Mouse (Mus musculus) bone marrow macrophage, adult 2 months (primary cell): ENCODE measurements around the gene Etv3. TPM values are rescaled to one million over a fixed set of nuclear protein-coding genes. Genes with fewer than 3 reads are reported as not detected.
"Not testable (repeated sequence)": the region's sequence is repeated elsewhere in the genome, so short reads cannot be mapped to it uniquely, and the experiment has no call there.

Source experiments
- H3K27ac ChIP-seq: 2 replicates; pipeline ENCODE4 v1.5.1; 2012; ENCODE audit warnings: low read depth, low read length; ENCODE audit not compliant: insufficient read depth
- H3K4me1 ChIP-seq: 2 replicates; pipeline ENCODE4 v1.6.1; 2012; ENCODE audit warnings: low read length; ENCODE audit not compliant: control insufficient read depth, insufficient read depth
- H3K4me3 ChIP-seq: 2 replicates; pipeline ENCODE4 v1.5.1; 2012; ENCODE audit warnings: mild to moderate bottlenecking, low read length, moderate library complexity; ENCODE audit not compliant: insufficient read depth
- CTCF ChIP-seq: IDR thresholded peaks from 2 replicates; pipeline ENCODE4 v1.5.1; 2012; ENCODE audit warnings: low read depth, mild to moderate bottlenecking, low read length, moderate library complexity
- POLR2A ChIP-seq: IDR thresholded peaks from 2 replicates; pipeline ENCODE4 v1.6.1; 2012; ENCODE audit warnings: mild to moderate bottlenecking, low read depth, low read length, borderline replicate concordance
- polyA plus RNA-seq: library from polyadenylated mRNA; stranded (reverse); fragments of >200 nt; gene quantifications from 2 replicates; pipeline ENCODE4 v1.2.4, GENCODE M21; 2012; ENCODE audit not compliant: missing spikeins, insufficient read depth, insufficient read length

Etv3 gene
- polyA plus RNA-seq: 57.2 and 59.6 TPM in 2 replicates

DNA sequence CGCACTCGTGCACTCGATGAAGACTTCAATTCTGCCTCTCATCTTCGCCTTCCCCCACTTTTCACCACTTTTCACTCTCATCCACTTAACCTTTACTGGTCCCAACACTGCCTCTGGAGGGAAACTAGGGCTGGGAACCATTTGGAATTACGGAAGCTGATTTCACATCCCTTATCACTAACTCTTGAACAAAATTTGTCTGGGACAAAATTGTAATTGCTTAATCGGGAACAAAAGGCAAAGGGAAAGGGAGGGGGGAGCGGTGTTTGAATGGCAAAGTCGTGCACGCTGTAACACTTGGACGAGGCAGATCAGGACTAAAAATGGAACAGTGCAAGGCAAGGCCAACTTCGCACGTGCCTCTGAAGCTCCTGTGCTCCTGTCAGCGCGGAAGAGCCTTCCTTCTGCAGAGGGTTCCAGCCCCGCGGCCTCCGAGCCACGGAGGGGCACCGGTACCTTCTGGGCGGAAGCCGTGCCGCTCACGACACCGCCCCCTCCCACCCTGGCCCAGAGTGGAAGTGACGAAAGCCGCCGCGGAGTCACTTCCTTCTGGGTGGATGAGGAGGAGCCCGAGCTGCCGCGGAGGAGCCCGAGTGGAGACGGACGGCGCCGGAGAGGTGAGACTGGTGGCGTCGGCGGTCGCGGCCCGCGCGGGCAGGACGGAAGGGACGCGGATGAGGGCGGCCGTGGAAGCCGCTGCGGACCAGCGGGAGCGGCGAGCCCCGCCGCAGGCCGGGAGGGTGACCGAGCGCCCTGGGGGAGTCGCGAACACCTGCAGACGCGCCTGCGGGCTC lies at the start of gene Etv3:
Gene Etv3 (plus strand): TSS at position 365 of the 794 bp plus-strand sequence.
- Histone ChIP-seq H3K4me3 (peak within 1 kb of the TSS; percentile 71), H3K27ac (peak within 1 kb of the TSS; percentile 75), H3K4me1 (peaks cover 55% of the 10 kb centered on the region)
- TF ChIP-seq CTCF: no peak
- no peak for TF ChIP-seq POLR2A

GRCm38 (mm10) chr3:87477948-87478347 lies 47.3 kb upstream of the Etv3 start:
- not testable (repeated sequence) for H3K4me1 ChIP-seq, H3K27ac ChIP-seq, H3K4me3 ChIP-seq

DNA sequence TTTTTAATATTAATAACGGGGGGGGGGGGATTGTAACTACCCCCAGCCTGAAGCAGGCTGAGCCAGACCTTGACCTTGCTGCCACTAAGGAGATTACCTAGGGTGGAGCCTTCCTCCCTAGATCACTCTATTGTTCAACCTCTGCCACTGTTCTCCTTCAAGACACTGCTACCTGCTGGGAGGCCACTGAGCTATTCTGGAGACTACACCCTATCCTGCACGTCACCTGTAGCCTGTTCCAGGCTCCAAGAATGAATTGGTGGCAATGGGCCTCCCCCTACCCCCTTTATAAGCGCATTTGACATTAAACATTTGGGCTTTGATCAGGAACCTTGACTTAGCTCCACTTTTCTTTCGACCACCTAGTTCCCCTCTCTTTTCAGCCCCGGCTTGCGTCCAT lies 46.6 kb upstream of the Etv3 start:
- H3K27ac ChIP-seq, H3K4me3 ChIP-seq, H3K4me1 ChIP-seq: not testable (repeated sequence)

DNA sequence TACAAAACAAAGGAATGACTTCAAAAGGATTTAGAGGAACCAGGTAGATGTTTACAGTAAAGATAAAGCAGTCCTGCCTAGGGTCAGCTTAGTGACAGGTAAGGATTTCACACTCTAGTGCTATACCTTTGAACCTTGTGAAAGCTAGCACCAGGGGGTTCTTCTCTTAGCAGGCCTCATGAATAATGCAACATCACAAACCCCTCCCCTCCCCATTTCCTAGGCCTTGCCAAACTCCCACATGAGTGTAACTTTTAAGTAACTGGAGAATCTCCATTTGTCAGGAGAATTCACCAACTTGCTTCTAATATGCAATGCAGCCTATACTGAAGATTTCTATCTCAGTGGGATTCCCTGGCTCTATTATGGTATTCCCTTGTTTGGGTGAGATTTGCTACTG lies 46.0 kb upstream of the Etv3 start:
- not testable (repeated sequence) for H3K4me1 ChIP-seq, H3K27ac ChIP-seq, H3K4me3 ChIP-seq

DNA sequence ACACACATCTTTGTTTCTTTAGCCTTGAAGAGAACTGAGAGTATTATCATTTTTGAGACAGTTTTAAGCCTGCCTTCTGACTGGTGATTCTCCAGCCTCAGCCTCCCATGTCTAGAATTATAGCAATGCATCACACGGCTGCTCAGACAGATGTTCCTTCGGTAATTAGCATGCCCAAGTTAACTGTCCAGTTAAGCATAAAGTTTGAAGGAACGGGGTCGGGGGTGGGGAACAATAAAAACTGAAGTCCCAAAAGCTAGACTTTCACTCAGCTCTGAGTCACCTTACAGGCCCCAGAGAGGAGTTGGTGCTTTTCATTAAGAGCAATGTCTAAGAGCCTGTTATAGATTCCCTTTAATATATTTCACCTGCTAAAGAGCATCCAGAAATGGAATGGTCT lies 37.8 kb upstream of the Etv3 start:
- TF ChIP-seq CTCF (no peak), POLR2A (no peak)
- H3K4me1 ChIP-seq: peaks cover 15% of the 10 kb centered on the region
- H3K4me3 ChIP-seq: no peak overlapping the region
- H3K27ac ChIP-seq: 0 out of 2 replicates have a peak overlapping the region, but pooled peaks have one; percentile 50

DNA sequence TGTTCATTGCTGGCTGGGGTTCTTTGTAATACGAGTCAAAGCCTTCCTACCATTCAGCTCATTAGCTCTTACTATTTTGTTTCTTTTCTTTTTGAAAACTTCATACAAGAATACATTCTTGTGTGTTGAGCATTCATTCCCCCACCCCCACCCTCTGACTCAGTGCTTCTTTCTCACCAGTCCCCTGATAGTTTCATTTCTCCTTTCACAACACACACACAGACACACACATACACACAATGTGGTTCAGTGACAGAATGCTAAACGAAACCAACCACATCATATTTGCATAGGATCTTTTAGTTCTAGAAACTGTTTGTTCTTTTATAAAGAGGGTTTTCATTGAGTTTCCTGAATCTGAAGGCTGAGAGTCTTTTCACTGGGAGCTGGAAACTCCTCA lies 37.3 kb upstream of the Etv3 start:
- TF ChIP-seq POLR2A (no peak), CTCF (no peak)
- no peak overlapping the region for H3K4me3 ChIP-seq
- peak overlapping the region; percentile 63 for H3K27ac ChIP-seq
- H3K4me1 ChIP-seq: peaks cover 15% of the 10 kb centered on the region

- no peak for TF ChIP-seq CTCF
- no peak for TF ChIP-seq POLR2A
- H3K4me3 ChIP-seq: no peak overlapping the region
- H3K27ac ChIP-seq: peak overlapping the region; percentile 54
- peaks cover 19% of the 10 kb centered on the region for H3K4me1 ChIP-seq
These were observed 26.9 kb upstream of the Etv3 start for GRCm38 (mm10) chr3:87498266-87498665.

GRCm38 (mm10) chr3:87499072-87499471 lies 26.1 kb upstream of the Etv3 start:
- H3K27ac ChIP-seq: peak overlapping the region; percentile 54
- H3K4me1 ChIP-seq: peaks cover 19% of the 10 kb centered on the region

GRCm38 (mm10) chr3:87500088-87501055 lies 24.8 kb upstream of the Etv3 start:
- no peak for TF ChIP-seq POLR2A
- TF ChIP-seq CTCF: no peak
- peaks cover 19% of the 10 kb centered on the region for H3K4me1 ChIP-seq
- no peak overlapping the region for H3K27ac ChIP-seq
- no peak overlapping the region for H3K4me3 ChIP-seq

More at GRCm38 (mm10) chr3:87499072-87499471, 26.1 kb upstream of the Etv3 start:
- H3K4me3 ChIP-seq: no peak overlapping the region
- TF ChIP-seq CTCF (peak; percentile 56; the same call in 1 of the 2 replicates), POLR2A (no peak)

GRCm38 (mm10) chr3:87501151-87501550 lies 24.1 kb upstream of the Etv3 start:
- Histone ChIP-seq H3K4me1 (peaks cover 16% of the 10 kb centered on the region), H3K27ac (no peak overlapping the region)

GRCm38 (mm10) chr3:87502771-87503170 lies 22.4 kb upstream of the Etv3 start:
- peaks cover 18% of the 10 kb centered on the region for H3K4me1 ChIP-seq
- H3K27ac ChIP-seq: no peak overlapping the region
- H3K4me3 ChIP-seq: no peak overlapping the region
- TF ChIP-seq POLR2A: no peak
- TF ChIP-seq CTCF: no peak

More at GRCm38 (mm10) chr3:87501151-87501550, 24.1 kb upstream of the Etv3 start:
- no peak for TF ChIP-seq POLR2A
- no peak for TF ChIP-seq CTCF
- no peak overlapping the region for H3K4me3 ChIP-seq
